Mouse (Mus musculus): Measurements from ENCODE around the gene Tab1. TPM values are rescaled to one million over a fixed set of nuclear protein-coding genes. Genes with fewer than 3 reads are reported as not detected.
"Not testable (repeated sequence)": the region's sequence is repeated elsewhere in the genome, so short reads cannot be mapped to it uniquely, and the experiment has no call there.

Tab1 gene
- polyA plus RNA-seq, 2 experiments, result 34.6 to 43.1 TPM

GRCm38 (mm10) chr15:80121721-80122325, 11.1 kb upstream of the Tab1 start:
- Histone ChIP-seq H3K4me1 (ENCODE audit: control insufficient read depth, insufficient read depth, low read length) (no peaks in the 10 kb centered on the region; the same call in 1 of the 2 replicates), H3K9ac (ENCODE audit: low read depth, low read length, severe bottlenecking) (no peak overlapping the region), H3K27me3 (ENCODE audit: control insufficient read depth, insufficient read depth, low read length) (no peaks in the 10 kb centered on the region), H3K4me2 (replicated peaks; ENCODE audit: low read depth, low read length, severe bottlenecking) (no peak overlapping the region), H3K4me3 (replicated peaks; ENCODE audit: low read length) (no peak overlapping the region), H3K9me3 (ENCODE audit: control insufficient read depth, low read length) (no peaks in the 10 kb centered on the region), H3K27ac (replicated peaks; ENCODE audit: low read depth, low read length) (no peak overlapping the region), H3K36me3 (ENCODE audit: control insufficient read depth, insufficient read depth, low read length) (no peaks in the 10 kb centered on the region)
- ATAC-seq (ENCODE audit: low FRiP score, low read depth), result no peak
- TF ChIP-seq POLR2A (IDR thresholded peaks at IDR 0.05; ENCODE audit: borderline replicate concordance, extremely low read depth, insufficient read depth, insufficient read length), result no peak
- WGBS, result 92% methylated on average over 9 of the region's 9 CpGs
- no peak for DNase-seq (ENCODE audit: low spot score)

GRCm38 (mm10) chr15:80122431-80122830, 10.5 kb upstream of the Tab1 start:
- not testable (repeated sequence) for DNase-seq (ENCODE audit: low spot score); ATAC-seq (ENCODE audit: low FRiP score, low read depth); H3K9me3 ChIP-seq (ENCODE audit: control insufficient read depth, low read length); H3K4me3 ChIP-seq (replicated peaks; ENCODE audit: low read length); H3K27me3 ChIP-seq (ENCODE audit: control insufficient read depth, insufficient read depth, low read length); H3K4me2 ChIP-seq (replicated peaks; ENCODE audit: low read depth, low read length, severe bottlenecking); H3K36me3 ChIP-seq (ENCODE audit: control insufficient read depth, insufficient read depth, low read length); H3K27ac ChIP-seq (replicated peaks; ENCODE audit: low read depth, low read length); H3K9ac ChIP-seq (ENCODE audit: low read depth, low read length, severe bottlenecking); H3K4me1 ChIP-seq (ENCODE audit: control insufficient read depth, insufficient read depth, low read length)
- WGBS, result 92% methylated on average over 6 of the region's 6 CpGs

- Histone ChIP-seq H3K9ac (ENCODE audit: low read depth, low read length, severe bottlenecking) (no peak overlapping the region), H3K4me1 (ENCODE audit: control insufficient read depth, insufficient read depth, low read length) (no peaks in the 10 kb centered on the region; the same call in 1 of the 2 replicates), H3K9me3 (ENCODE audit: control insufficient read depth, low read length) (no peaks in the 10 kb centered on the region), H3K4me3 (replicated peaks; ENCODE audit: low read length) (no peak overlapping the region), H3K27me3 (ENCODE audit: control insufficient read depth, insufficient read depth, low read length) (no peaks in the 10 kb centered on the region), H3K36me3 (ENCODE audit: control insufficient read depth, insufficient read depth, low read length) (no peaks in the 10 kb centered on the region), H3K4me2 (replicated peaks; ENCODE audit: low read depth, low read length, severe bottlenecking) (no peak overlapping the region), H3K27ac (replicated peaks; ENCODE audit: low read depth, low read length) (0 out of 2 replicates have a peak overlapping the region, but pooled peaks have one; percentile 35)
- ATAC-seq (ENCODE audit: low FRiP score, low read depth), result no peak
- DNase-seq (ENCODE audit: low spot score), result no peak
- 74% methylated on average over 4 of the region's 4 CpGs for WGBS
- TF ChIP-seq POLR2A (IDR thresholded peaks at IDR 0.05; ENCODE audit: borderline replicate concordance, extremely low read depth, insufficient read depth, insufficient read length), result no peak
Observed at GRCm38 (mm10) chr15:80124651-80125050, 8.3 kb upstream of the Tab1 start.

- WGBS, result 56% methylated on average over 1 of the region's 1 CpGs
- Histone ChIP-seq H3K4me3 (replicated peaks; ENCODE audit: low read length) (no peak overlapping the region), H3K27me3 (ENCODE audit: control insufficient read depth, insufficient read depth, low read length) (no peaks in the 10 kb centered on the region), H3K36me3 (ENCODE audit: control insufficient read depth, insufficient read depth, low read length) (no peaks in the 10 kb centered on the region), H3K4me2 (replicated peaks; ENCODE audit: low read depth, low read length, severe bottlenecking) (no peak overlapping the region), H3K27ac (replicated peaks; ENCODE audit: low read depth, low read length) (no peak overlapping the region), H3K9me3 (ENCODE audit: control insufficient read depth, low read length) (no peaks in the 10 kb centered on the region), H3K4me1 (ENCODE audit: control insufficient read depth, insufficient read depth, low read length) (no peaks in the 10 kb centered on the region; the same call in 1 of the 2 replicates), H3K9ac (ENCODE audit: low read depth, low read length, severe bottlenecking) (no peak overlapping the region)
- TF ChIP-seq POLR2A (IDR thresholded peaks at IDR 0.05; ENCODE audit: borderline replicate concordance, extremely low read depth, insufficient read depth, insufficient read length), result no peak
- ATAC-seq (ENCODE audit: low FRiP score, low read depth) (no peak), DNase-seq (ENCODE audit: low spot score) (no peak)
Observed at GRCm38 (mm10) chr15:80127191-80127590, 5.7 kb upstream of the Tab1 start.

GRCm38 (mm10) chr15:80129982-80130381, 2.9 kb upstream of the Tab1 start:
- no peak for TF ChIP-seq POLR2A (IDR thresholded peaks at IDR 0.05; ENCODE audit: borderline replicate concordance, extremely low read depth, insufficient read depth, insufficient read length)

More at GRCm38 (mm10) chr15:80129982-80130381, 2.9 kb upstream of the Tab1 start:
- ATAC-seq (ENCODE audit: low FRiP score, low read depth), result no peak
- no peak overlapping the region for H3K9ac ChIP-seq (ENCODE audit: low read depth, low read length, severe bottlenecking)
- no peaks in the 10 kb centered on the region for H3K9me3 ChIP-seq (ENCODE audit: control insufficient read depth, low read length)
- no peaks in the 10 kb centered on the region for H3K27me3 ChIP-seq (ENCODE audit: control insufficient read depth, insufficient read depth, low read length)
- WGBS, result 90% methylated on average over 6 of the region's 6 CpGs
- no peak for DNase-seq (ENCODE audit: low spot score)
- no peaks in the 10 kb centered on the region for H3K36me3 ChIP-seq (ENCODE audit: control insufficient read depth, insufficient read depth, low read length)
- no peak overlapping the region for H3K4me3 ChIP-seq (replicated peaks; ENCODE audit: low read length)
- H3K4me1 ChIP-seq (ENCODE audit: control insufficient read depth, insufficient read depth, low read length), result peaks cover 16% of the 10 kb centered on the region
- H3K4me2 ChIP-seq (replicated peaks; ENCODE audit: low read depth, low read length, severe bottlenecking), result no peak overlapping the region
- no peak overlapping the region for H3K27ac ChIP-seq (replicated peaks; ENCODE audit: low read depth, low read length)

All from limb, embryonic 14.5 days (tissue).